Mouse (Mus musculus) neural tube, embryonic 15.5 days (tissue): ENCODE measurements at regions not wholly inside any gene's neighbourhood (a gene's known extent, or its start where the extent isn't known, plus 50 kb on each side); places are given as distances from the start of the nearest gene placed in this dataset.

ENCODE experiments used
- ATAC-seq: fragments of 200-750 bp; cut with Nextera tagmentation; 2 replicates; pipeline ENCODE4 v1.8.0; 2017; ENCODE audit warnings: mild to moderate bottlenecking, moderate TSS enrichment, moderate library complexity; ENCODE audit not compliant: low FRiP score
- H3K27ac ChIP-seq: fragments of 300-500 bp; sonication (generic); replicated peaks from 2 replicates; pipeline ENCODE4 v1.5.1; 2015; ENCODE audit warnings: mild to moderate bottlenecking, inconsistent platforms
- H3K27me3 ChIP-seq: fragments of 300-500 bp; sonication (generic); replicated peaks from 2 replicates; pipeline ENCODE4 v1.6.1; 2015; ENCODE audit warnings: inconsistent platforms
- H3K36me3 ChIP-seq: fragments of 300-500 bp; sonication (generic); 2 replicates; pipeline ENCODE4 v1.6.1; 2015; ENCODE audit warnings: inconsistent platforms
- H3K4me1 ChIP-seq: fragments of 300-500 bp; sonication (generic); 2 replicates; pipeline ENCODE4 v1.6.1; 2015; ENCODE audit warnings: inconsistent platforms
- H3K4me2 ChIP-seq: fragments of 300-500 bp; sonication (generic); 2 replicates; pipeline ENCODE4 v1.6.1; 2015; ENCODE audit warnings: inconsistent platforms, mild to moderate bottlenecking, moderate library complexity
- H3K4me3 ChIP-seq: fragments of 300-500 bp; sonication (generic); replicated peaks from 2 replicates; pipeline ENCODE4 v1.5.1; 2015; ENCODE audit warnings: mild to moderate bottlenecking, inconsistent platforms
- H3K9ac ChIP-seq: fragments of 300-500 bp; sonication (generic); replicated peaks from 2 replicates; pipeline ENCODE4 v1.6.1; 2015; ENCODE audit warnings: mild to moderate bottlenecking, inconsistent platforms
- H3K9me3 ChIP-seq: fragments of 300-500 bp; sonication (generic); replicated peaks from 2 replicates; pipeline ENCODE4 v1.6.1; 2016; ENCODE audit warnings: inconsistent platforms
- WGBS: fragments of 180-500 bp; shearing (Covaris S2); methylation state at CpG from one replicate; pipeline ENCODE4 v1.1.7; 2015; ENCODE audit warnings: mixed read lengths; 5-methylcytosine and 5-hydroxymethylcytosine counted together

GRCm38 (mm10) chr17:83148371-83148929 is 66.6 kb upstream of the Pkdcc start:
- no peak for ATAC-seq
- Histone ChIP-seq H3K27me3 (no peaks in the 10 kb centered on the region), H3K36me3 (no peaks in the 10 kb centered on the region), H3K27ac (no peak overlapping the region), H3K4me1 (no peaks in the 10 kb centered on the region), H3K4me2 (no peak overlapping the region), H3K9ac (no peak overlapping the region), H3K9me3 (no peaks in the 10 kb centered on the region), H3K4me3 (no peak overlapping the region)
- 80% methylated on average over 15 of the region's 15 CpGs for WGBS

DNA sequence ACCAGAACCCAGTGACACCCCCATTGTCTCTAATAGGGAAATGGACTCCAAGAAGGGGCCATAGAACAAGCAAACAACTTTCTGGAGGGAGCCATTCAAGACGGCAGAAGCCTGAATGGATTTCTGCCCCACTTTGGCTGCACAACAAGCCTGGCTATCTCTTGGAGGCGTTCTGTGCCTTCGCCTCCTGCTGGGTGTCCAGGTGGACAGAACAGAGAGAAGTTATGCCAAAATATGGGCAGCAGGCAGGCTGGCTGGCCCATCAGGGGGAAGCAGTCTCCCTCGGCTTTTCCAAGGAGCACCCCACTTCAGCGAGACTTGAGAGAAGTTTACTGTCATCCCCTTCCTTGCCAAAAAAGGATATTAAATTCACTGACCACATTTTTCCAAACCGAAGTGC is 65.8 kb upstream of the Pkdcc start:
- Histone ChIP-seq H3K27me3 (no peaks in the 10 kb centered on the region), H3K27ac (no peak overlapping the region), H3K36me3 (no peaks in the 10 kb centered on the region), H3K4me1 (no peaks in the 10 kb centered on the region), H3K4me2 (no peak overlapping the region), H3K9me3 (no peaks in the 10 kb centered on the region), H3K4me3 (no peak overlapping the region), H3K9ac (no peak overlapping the region)
- ATAC-seq: no peak
- 79% methylated on average over 6 of the region's 6 CpGs for WGBS

GRCm38 (mm10) chr17:83155106-83155505 is 60.0 kb upstream of the Pkdcc start:
- Histone ChIP-seq H3K4me3 (no peak overlapping the region), H3K9me3 (no peaks in the 10 kb centered on the region), H3K4me1 (no peaks in the 10 kb centered on the region), H3K36me3 (no peaks in the 10 kb centered on the region), H3K27me3 (no peaks in the 10 kb centered on the region), H3K27ac (no peak overlapping the region), H3K9ac (no peak overlapping the region), H3K4me2 (no peak overlapping the region)
- 94% methylated on average over 4 of the region's 4 CpGs for WGBS
- no peak for ATAC-seq

GRCm38 (mm10) chr17:83156682-83157081 is 58.4 kb upstream of the Pkdcc start:
- Histone ChIP-seq H3K4me2 (no peak overlapping the region), H3K9me3 (no peaks in the 10 kb centered on the region), H3K4me1 (no peaks in the 10 kb centered on the region), H3K4me3 (no peak overlapping the region), H3K27me3 (no peaks in the 10 kb centered on the region), H3K27ac (no peak overlapping the region), H3K9ac (no peak overlapping the region), H3K36me3 (no peaks in the 10 kb centered on the region)
- ATAC-seq: no peak
- WGBS: 15% methylated on average over 8 of the region's 8 CpGs

GRCm38 (mm10) chr17:83158053-83158452 is 57.0 kb upstream of the Pkdcc start:
- no peaks in the 10 kb centered on the region for H3K36me3 ChIP-seq
- no peaks in the 10 kb centered on the region for H3K4me1 ChIP-seq
- WGBS: 92% methylated on average over 6 of the region's 6 CpGs
- H3K27me3 ChIP-seq: 0 out of 2 replicates have a peak, but pooled peaks cover 3% of the 10 kb centered on the region
- no peak overlapping the region for H3K4me3 ChIP-seq
- no peak overlapping the region for H3K4me2 ChIP-seq
- no peak overlapping the region for H3K27ac ChIP-seq
- H3K9ac ChIP-seq: no peak overlapping the region
- no peak for ATAC-seq
- no peaks in the 10 kb centered on the region for H3K9me3 ChIP-seq

DNA sequence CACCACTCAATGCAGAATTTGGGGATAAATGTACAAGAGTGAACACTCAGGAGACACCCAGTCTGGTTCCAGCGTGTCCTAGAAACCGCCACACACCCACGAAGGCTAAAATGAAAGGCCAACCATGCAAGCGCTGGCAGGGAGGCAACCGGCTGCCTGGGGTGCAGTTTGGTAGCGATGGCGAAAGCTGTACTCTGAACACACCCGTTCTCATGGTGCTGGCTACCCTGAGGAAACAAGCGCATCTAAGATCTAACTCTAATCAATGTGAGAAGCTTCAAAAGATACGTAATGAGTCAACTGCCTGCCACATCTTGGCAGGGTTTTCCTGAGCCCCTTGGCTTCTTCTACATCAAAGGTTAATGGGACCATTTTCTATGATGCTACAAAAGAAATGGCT is 56.4 kb upstream of the Pkdcc start:
- Histone ChIP-seq H3K36me3 (no peaks in the 10 kb centered on the region), H3K4me1 (peaks cover under 1% of the 10 kb centered on the region; the same call in 1 of the 2 replicates), H3K27ac (no peak overlapping the region), H3K9me3 (no peaks in the 10 kb centered on the region), H3K27me3 (0 out of 2 replicates have a peak, but pooled peaks cover 3% of the 10 kb centered on the region), H3K9ac (no peak overlapping the region), H3K4me3 (no peak overlapping the region), H3K4me2 (no peak overlapping the region)
- WGBS: 85% methylated on average over 10 of the region's 10 CpGs
- no peak for ATAC-seq

DNA sequence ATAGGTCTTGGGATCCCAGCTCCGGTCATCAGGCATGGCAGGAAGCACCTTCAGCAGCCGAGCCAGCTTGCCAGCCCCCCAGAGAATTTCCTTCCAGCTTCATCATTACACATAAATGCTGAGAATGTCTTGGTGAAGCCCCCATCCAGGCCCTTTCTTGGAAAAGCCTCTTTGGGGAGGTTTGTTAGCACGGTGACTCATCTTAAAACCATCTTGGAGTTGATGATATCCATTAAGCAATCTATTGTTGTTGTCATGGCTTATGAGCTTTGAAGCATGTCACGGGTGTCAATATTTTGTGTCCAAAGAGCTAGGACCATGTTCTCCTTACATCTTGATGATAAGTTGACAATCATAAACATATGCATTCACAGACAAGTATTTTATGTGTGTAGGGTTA is 55.5 kb upstream of the Pkdcc start:
- H3K27ac ChIP-seq: no peak overlapping the region
- no peak overlapping the region for H3K4me3 ChIP-seq
- H3K4me1 ChIP-seq: peaks cover 7% of the 10 kb centered on the region; the same call in 1 of the 2 replicates
- H3K36me3 ChIP-seq: no peaks in the 10 kb centered on the region
- WGBS: 87% methylated on average over 4 of the region's 4 CpGs
- no peak for ATAC-seq
- H3K9ac ChIP-seq: no peak overlapping the region
- H3K4me2 ChIP-seq: no peak overlapping the region
- no peaks in the 10 kb centered on the region for H3K9me3 ChIP-seq
- 0 out of 2 replicates have a peak, but pooled peaks cover 3% of the 10 kb centered on the region for H3K27me3 ChIP-seq

DNA sequence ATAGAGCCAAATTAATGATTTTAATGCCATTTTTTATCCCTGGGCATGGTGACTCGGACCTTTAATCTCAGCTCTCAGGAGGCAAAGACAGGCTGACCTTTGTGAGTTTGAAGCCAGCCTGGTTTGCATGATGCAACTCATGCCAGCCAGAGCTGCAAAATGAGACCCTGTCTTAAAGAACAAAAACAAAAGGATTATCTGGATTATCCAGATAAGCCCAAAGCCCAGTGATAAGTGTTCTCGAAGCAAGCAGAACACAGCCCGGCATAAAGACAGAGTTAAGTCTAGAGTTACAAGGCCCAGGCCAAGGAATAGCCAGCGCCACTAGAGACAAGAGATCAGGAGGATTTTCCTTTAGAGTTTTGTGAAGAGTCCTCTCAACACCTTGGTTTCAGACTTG is 54.8 kb upstream of the Pkdcc start:
- H3K4me1 ChIP-seq: peaks cover 7% of the 10 kb centered on the region; the same call in 1 of the 2 replicates
- no peak for ATAC-seq
- H3K9me3 ChIP-seq: no peaks in the 10 kb centered on the region
- no peaks in the 10 kb centered on the region for H3K36me3 ChIP-seq
- no peak overlapping the region for H3K27ac ChIP-seq
- H3K4me2 ChIP-seq: no peak overlapping the region
- WGBS: 89% methylated on average over 4 of the region's 4 CpGs
- 0 out of 2 replicates have a peak, but pooled peaks cover 3% of the 10 kb centered on the region for H3K27me3 ChIP-seq
- no peak overlapping the region for H3K9ac ChIP-seq
- H3K4me3 ChIP-seq: no peak overlapping the region

DNA sequence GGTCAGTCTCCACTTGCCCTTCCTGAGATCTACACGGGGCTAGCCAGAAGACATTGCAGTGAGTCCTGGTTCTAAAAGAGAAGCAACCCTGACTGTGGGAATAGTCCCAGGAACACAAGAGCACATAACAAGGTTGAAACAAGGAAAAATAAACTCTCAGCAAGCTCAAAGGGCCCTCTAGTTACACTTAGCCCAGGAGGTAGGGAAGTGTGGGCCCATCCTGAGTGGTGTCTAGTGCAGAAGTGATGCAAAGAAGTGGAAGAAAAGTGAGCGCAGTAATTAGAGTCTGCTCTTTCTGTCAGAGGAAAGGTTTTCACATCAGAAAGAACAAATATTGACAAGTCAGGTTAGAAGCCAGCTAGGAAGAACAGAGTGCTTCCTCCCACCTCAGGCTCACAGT is 53.4 kb upstream of the Pkdcc start:
- no peak for ATAC-seq
- Histone ChIP-seq H3K4me2 (no peak overlapping the region), H3K4me3 (no peak overlapping the region), H3K27me3 (0 out of 2 replicates have a peak, but pooled peaks cover 3% of the 10 kb centered on the region), H3K9ac (no peak overlapping the region), H3K27ac (no peak overlapping the region), H3K9me3 (no peaks in the 10 kb centered on the region), H3K36me3 (no peaks in the 10 kb centered on the region), H3K4me1 (peaks cover 16% of the 10 kb centered on the region)
- WGBS: 84% methylated on average over 2 of the region's 2 CpGs

DNA sequence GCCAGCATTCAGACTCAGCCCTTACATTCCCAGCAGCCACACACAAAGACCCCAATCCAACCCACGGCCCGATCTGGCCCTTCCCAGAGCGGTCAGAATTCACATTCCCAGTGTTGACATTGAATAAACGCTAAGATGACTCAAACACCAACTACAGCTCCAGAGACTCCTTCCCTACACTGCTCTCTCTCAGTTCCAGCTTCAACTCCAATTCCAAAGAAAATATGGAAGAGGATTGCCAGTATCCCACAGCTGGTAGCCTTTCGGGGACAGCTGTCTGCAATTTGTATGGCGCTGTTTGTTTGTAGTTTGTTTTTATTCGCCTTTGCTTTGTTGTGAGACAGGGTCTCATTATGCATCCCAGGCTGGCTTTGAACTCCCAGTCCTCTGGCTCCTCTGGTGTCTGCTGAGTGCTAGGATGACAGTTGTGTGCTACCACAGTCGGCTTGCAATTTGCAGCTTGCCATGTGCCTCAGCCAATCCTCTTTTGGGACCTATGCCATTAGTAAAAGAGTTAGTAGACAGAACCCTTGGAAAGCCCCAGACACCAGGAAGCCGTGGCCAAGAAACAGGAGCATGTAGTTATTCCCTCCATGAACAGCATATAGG is 51.0 kb upstream of the Pkdcc start:
- Histone ChIP-seq H3K27ac (no peak overlapping the region), H3K4me1 (peaks cover 25% of the 10 kb centered on the region), H3K4me2 (no peak overlapping the region), H3K36me3 (no peaks in the 10 kb centered on the region), H3K9ac (no peak overlapping the region), H3K9me3 (no peaks in the 10 kb centered on the region), H3K27me3 (0 out of 2 replicates have a peak, but pooled peaks cover 3% of the 10 kb centered on the region), H3K4me3 (no peak overlapping the region)
- WGBS: 39% methylated on average over 9 of the region's 9 CpGs
- no peak for ATAC-seq

- Histone ChIP-seq H3K27ac (no peak overlapping the region), H3K9me3 (no peaks in the 10 kb centered on the region), H3K4me1 (peaks cover 25% of the 10 kb centered on the region), H3K4me3 (no peak overlapping the region), H3K36me3 (no peaks in the 10 kb centered on the region), H3K9ac (no peak overlapping the region), H3K27me3 (0 out of 2 replicates have a peak, but pooled peaks cover 3% of the 10 kb centered on the region), H3K4me2 (no peak overlapping the region)
- ATAC-seq: no peak
- 28% methylated on average over 4 of the region's 4 CpGs for WGBS
These were observed 50.4 kb upstream of the Pkdcc start for GRCm38 (mm10) chr17:83164728-83165127.

DNA sequence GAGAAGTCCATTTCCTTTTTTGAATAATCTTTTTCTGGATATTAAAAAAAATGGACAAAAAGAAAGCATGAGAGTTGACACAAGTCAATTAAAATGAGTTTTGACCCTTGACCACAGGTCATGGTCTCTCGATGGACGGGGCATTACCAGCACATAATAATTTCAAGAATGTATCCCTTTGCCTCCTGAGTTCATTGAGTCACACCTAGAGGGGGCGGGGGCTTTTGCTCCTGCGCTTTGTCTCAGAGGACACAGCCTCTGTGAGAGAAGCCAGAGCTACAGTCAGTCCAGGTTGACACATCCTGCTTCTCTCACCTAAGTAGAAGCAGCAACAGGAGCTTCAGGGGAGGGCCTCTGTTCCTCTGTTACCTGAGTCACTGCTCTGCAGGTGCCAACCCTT is 50.0 kb upstream of the Pkdcc start:
- H3K4me1 ChIP-seq: peaks cover 25% of the 10 kb centered on the region
- no peaks in the 10 kb centered on the region for H3K9me3 ChIP-seq
- H3K4me3 ChIP-seq: no peak overlapping the region
- no peaks in the 10 kb centered on the region for H3K36me3 ChIP-seq
- no peak for ATAC-seq
- no peak overlapping the region for H3K4me2 ChIP-seq
- H3K27ac ChIP-seq: no peak overlapping the region
- H3K27me3 ChIP-seq: 0 out of 2 replicates have a peak, but pooled peaks cover 3% of the 10 kb centered on the region
- H3K9ac ChIP-seq: no peak overlapping the region
- 83% methylated on average over 4 of the region's 4 CpGs for WGBS
